Mouse (Mus musculus) lung, adult 2 months (tissue): ENCODE measurements around the gene Usp30.

Experiments
- CTCF ChIP-seq: fragments of 200-500 bp; IDR thresholded peaks from 2 replicates; pipeline ENCODE4 v1.5.1; 2011; ENCODE audit warnings: mild to moderate bottlenecking, low read length, control low read depth; ENCODE audit not compliant: insufficient read depth
- POLR2A ChIP-seq: fragments of 200-500 bp; IDR thresholded peaks from 2 replicates; pipeline ENCODE4 v1.6.1; 2011; ENCODE audit warnings: low read depth, mild to moderate bottlenecking, control low read depth, low read length, borderline replicate concordance; ENCODE audit errors: extremely low read depth

DNA sequence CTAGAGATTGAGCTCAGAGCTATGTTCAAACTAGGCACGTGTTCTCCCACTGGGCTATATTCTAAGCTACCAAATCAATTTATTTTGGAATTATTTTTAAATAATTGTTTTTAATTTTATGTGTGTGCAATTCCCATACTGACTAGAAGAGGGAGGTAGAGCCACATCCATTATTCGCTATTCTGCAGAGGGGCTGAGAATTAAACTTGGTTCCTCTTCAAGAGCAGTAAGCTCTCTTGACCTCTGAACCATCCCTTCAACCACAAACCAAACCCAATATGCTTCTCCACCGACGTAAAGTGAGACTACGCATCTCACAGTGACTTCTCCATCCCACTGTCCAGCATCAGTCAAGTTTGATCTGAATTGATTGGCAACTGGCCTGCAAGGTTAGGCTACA, 18.1 kb upstream of the Usp30 start:
- TF ChIP-seq CTCF (no peak), POLR2A (no peak)
